In the genomic region with DNA sequence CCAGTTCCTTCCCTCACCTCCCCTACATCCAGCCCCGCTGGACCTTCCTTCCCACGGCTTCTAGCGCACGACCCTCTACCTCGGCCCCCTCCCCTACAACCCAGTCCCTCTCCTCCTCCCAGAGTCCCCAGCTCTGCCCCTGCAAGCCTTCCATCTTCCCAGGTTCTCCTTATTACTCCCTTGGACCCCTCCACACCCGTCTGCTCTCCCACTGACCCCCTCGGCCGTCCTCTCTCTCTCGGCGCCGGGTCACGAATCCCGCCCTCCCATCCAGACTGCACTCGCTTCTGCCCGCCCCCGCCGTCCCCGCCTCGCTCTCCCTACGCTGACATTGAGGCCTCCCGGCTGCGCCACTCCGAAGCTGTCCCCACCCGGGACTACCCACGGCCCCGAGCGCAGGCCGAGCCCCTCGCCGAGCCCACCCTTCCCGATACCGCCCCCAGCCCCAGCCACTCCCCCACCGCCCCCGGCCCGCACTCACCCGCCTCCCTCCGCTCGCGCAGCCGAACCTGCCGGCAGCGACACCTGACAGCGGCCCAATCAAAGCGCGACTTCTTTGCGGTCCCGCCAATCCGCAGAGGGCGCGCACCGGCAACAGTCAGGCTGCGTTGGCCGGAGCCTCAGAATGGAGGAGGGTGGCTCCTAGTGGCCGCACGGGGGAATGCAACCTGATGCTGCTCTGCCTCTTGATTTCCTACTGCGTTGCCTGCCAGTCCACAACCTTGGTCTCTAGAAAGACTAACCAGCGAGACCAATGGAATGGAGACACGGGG, we compare ENCODE assay signal across 8 mouse cellular contexts. TPM values are rescaled to one million over a fixed set of nuclear protein-coding genes. Genes with fewer than 3 reads are reported as not detected.
DNase-seq lines count a peak whose midpoint lies in the region; ATAC-seq lines count a peak whose summit lies in the region.

A gene (minus strand): TSS at position 577 of the 773 bp plus-strand sequence.

- H3K4me2 ChIP-seq in heart, embryonic 13.5 days = peak within 1 kb of the TSS; percentile 91
- H3K4me2 ChIP-seq in liver, embryonic 12.5 days = peak within 1 kb of the TSS; percentile 98
- H3K4me2 ChIP-seq in stomach, embryonic 15.5 days = peak within 1 kb of the TSS; percentile 91

- peak; percentile 98 for DNase-seq in CD4-positive, CD25-positive, alpha-beta regulatory T cell, adult 2 months (ENCODE audit: low read depth, low spot score)
- DNase-seq in fat pad, adult 2 months (ENCODE audit: extremely low read depth, low read depth, low spot score) = peak; percentile 30
- peak; percentile 99 for DNase-seq in kidney, postnatal 10 days
- peak; percentile 91 to 94 for DNase-seq in natural killer cell, adult 2 months (ENCODE audit: low spot score in 2 of 2)

- no peaks in the 10 kb centered on the region for H3K9me3 ChIP-seq in heart, embryonic 13.5 days
- H3K9me3 ChIP-seq in liver, embryonic 12.5 days (replicated peaks) = no peaks in the 10 kb centered on the region
- no peaks in the 10 kb centered on the region for H3K9me3 ChIP-seq in stomach, embryonic 15.5 days

- under 1% methylated on average over 58 of the region's 58 CpGs for WGBS in heart, embryonic 13.5 days
- under 1% methylated on average over 58 of the region's 58 CpGs for WGBS in liver, embryonic 12.5 days (ENCODE audit: insufficient replicate concordance)
- WGBS in stomach, embryonic 15.5 days = under 1% methylated on average over 57 of the region's 58 CpGs

- peaks cover 2% of the 10 kb centered on the region; the same call in 1 of the 2 replicates for H3K36me3 ChIP-seq in heart, embryonic 13.5 days
- H3K36me3 ChIP-seq in liver, embryonic 12.5 days = no peaks in the 10 kb centered on the region
- no peaks in the 10 kb centered on the region for H3K36me3 ChIP-seq in stomach, embryonic 15.5 days

- peak within 1 kb of the TSS; percentile 94 for H3K4me3 ChIP-seq in brown adipose tissue, adult 24 weeks (ENCODE audit: insufficient read depth, low read depth, low read length)
- peak within 1 kb of the TSS; percentile 71 for H3K4me3 ChIP-seq in heart, embryonic 13.5 days
- H3K4me3 ChIP-seq in liver, embryonic 12.5 days = peak within 1 kb of the TSS; percentile 81
- H3K4me3 ChIP-seq in stomach, embryonic 15.5 days (replicated peaks) = peak within 1 kb of the TSS; percentile 74

- peaks cover 2% of the 10 kb centered on the region; the same call in 1 of the 2 replicates for H3K4me1 ChIP-seq in brown adipose tissue, adult 24 weeks (ENCODE audit: control insufficient read depth, insufficient read depth, insufficient read length, low read length)
- H3K4me1 ChIP-seq in heart, embryonic 13.5 days = peaks cover 28% of the 10 kb centered on the region
- H3K4me1 ChIP-seq in liver, embryonic 12.5 days = peaks cover 21% of the 10 kb centered on the region
- peaks cover 20% of the 10 kb centered on the region; the same call in 1 of the 2 replicates for H3K4me1 ChIP-seq in stomach, embryonic 15.5 days

- H3K27ac ChIP-seq in brown adipose tissue, adult 24 weeks (replicated peaks; ENCODE audit: low read depth, low read length) = peak within 1 kb of the TSS; percentile 89
- peak within 1 kb of the TSS; percentile 48 for H3K27ac ChIP-seq in heart, embryonic 13.5 days (replicated peaks)
- H3K27ac ChIP-seq in liver, embryonic 12.5 days = peak within 1 kb of the TSS; percentile 64; the same call in 1 of the 2 replicates
- peak within 1 kb of the TSS; percentile 54 for H3K27ac ChIP-seq in stomach, embryonic 15.5 days

- peak; percentile 86 for ATAC-seq in heart, embryonic 13.5 days (ENCODE audit: extremely low read depth, insufficient number of reproducible peaks, low FRiP score, low TSS enrichment)
- ATAC-seq in liver, embryonic 12.5 days = peak; percentile 97
- ATAC-seq in stomach, embryonic 15.5 days (ENCODE audit: insufficient read depth, low FRiP score, low read depth) = peak; percentile 94

- peaks cover 46% of the 10 kb centered on the region for H3K27me3 ChIP-seq in heart, embryonic 13.5 days (replicated peaks)
- H3K27me3 ChIP-seq in liver, embryonic 12.5 days (replicated peaks) = peaks cover 63% of the 10 kb centered on the region
- H3K27me3 ChIP-seq in stomach, embryonic 15.5 days (replicated peaks) = peaks cover 4% of the 10 kb centered on the region; the same call in 1 of the 2 replicates

- peak within 1 kb of the TSS; percentile 95 for H3K9ac ChIP-seq in heart, embryonic 13.5 days
- H3K9ac ChIP-seq in liver, embryonic 12.5 days = peak within 1 kb of the TSS; percentile 84
- H3K9ac ChIP-seq in stomach, embryonic 15.5 days = peak within 1 kb of the TSS; percentile 68

RNA-seq across cellular contexts. Expression of the gene that starts here (rescaled TPM):
- polyA plus RNA-seq in brown adipose tissue, adult 24 weeks (2012; ENCODE audit: insufficient read depth, insufficient read length, missing spikeins) = 64.8 and 79.2 TPM in 2 replicates
- polyA plus RNA-seq in heart, embryonic 13.5 days (2015; fragmentation: Nextera tagmentation; extraction: Ambion mirVana) = 9.9 TPM in 2 replicates
- 8.1 and 8.7 TPM in 2 replicates for polyA plus RNA-seq in liver, embryonic 12.5 days (2016; fragmentation: Nextera tagmentation; extraction: Ambion mirVana)
- polyA plus RNA-seq in stomach, embryonic 15.5 days (2015; fragmentation: Nextera tagmentation; extraction: Ambion mirVana) = 16.7 and 18.1 TPM in 2 replicates

Comparison
In these comparisons a context has a peak if more than half of its experiments do, and no peak if none do; other contexts are left out.
1. Peak in every context shown above with its lines: DNase-seq, ATAC-seq, H3K4me3 ChIP-seq and H3K27ac ChIP-seq.
2. DNase-seq: peak in every context shown above with its lines; median percentile 99 in kidney, postnatal 10 days; 98 in CD4-positive, CD25-positive, alpha-beta regulatory T cell, adult 2 months; 92 in natural killer cell, adult 2 months; 30 in fat pad, adult 2 months.